Mouse (Mus musculus): ENCODE results near the gene Phf14. TPM values are rescaled to one million over a fixed set of nuclear protein-coding genes. Genes with fewer than 3 reads are reported as not detected.
A peak's percentile ranks its signal among the peaks of the same experiment; 100 is the strongest.
"Not testable (repeated sequence)": the region's sequence is repeated elsewhere in the genome, so short reads cannot be mapped to it uniquely, and the experiment has no call there.

Gene Phf14
- total RNA-seq, 2 experiments from 2014 or later: 71.1 to 72.7 TPM

DNA sequence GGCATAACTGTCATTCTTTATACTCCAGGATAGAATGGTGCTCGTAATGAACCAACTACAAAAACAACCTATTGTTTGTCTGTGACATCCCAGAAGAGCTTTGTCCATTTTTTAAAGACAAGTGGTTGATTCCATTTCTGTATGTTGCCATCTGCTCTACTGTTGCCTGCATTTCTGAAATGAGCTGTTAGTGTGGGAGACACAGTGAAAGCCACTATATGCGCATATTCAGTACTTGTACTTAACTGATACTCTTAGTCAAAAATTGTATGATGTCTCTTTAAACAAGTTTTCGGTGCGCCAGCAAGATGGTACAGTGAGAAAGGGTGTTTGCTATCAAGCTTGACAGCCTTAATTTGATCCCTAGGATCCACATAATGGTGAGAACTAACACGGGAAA lies 177.1 kb downstream of the Phf14 start:
- peak in 1 of 2 experiments; percentile 14 for DNase-seq (ENCODE audit: low spot score in 2 of 2)

GRCm38 (mm10) chr6:12089439-12089992 lies 181.9 kb downstream of the Phf14 start:
- DNase-seq (ENCODE audit: low spot score in 2 of 2): no peak

- no peak for DNase-seq (ENCODE audit: low spot score in 2 of 2)
Observed at GRCm38 (mm10) chr6:12095716-12096115, 188.1 kb downstream of the Phf14 start.

- no peak for DNase-seq (ENCODE audit: low spot score in 2 of 2)
Observed at GRCm38 (mm10) chr6:12097125-12097524, 189.5 kb downstream of the Phf14 start.

- DNase-seq (ENCODE audit: low spot score in 2 of 2): peak; percentile 24 to 45
Observed at GRCm38 (mm10) chr6:12105144-12105543, 197.5 kb downstream of the Phf14 start.

- DNase-seq (ENCODE audit: low spot score in 2 of 2): no peak
Observed at GRCm38 (mm10) chr6:12107326-12107725, 199.7 kb downstream of the Phf14 start.

DNA sequence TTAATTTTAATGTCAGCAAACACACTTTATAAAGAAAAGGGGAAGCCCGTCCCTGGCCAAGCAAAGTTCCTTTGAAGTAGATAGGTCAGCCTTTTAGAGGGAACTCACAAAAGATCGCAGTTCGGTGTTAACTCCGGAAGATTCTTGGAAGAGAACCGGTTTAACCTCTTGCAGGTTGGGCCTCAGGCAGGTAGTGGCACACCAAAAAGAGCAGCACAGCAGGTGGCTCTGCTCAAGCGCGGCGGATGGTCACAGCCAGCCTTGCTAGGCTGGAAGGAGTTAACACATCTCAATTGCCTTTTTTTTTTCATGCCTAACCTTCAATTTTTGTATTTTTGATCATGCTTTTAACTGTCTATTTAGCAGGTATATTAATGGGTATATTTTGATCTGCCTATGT lies 200.2 kb downstream of the Phf14 start:
- no peak for DNase-seq (ENCODE audit: low spot score in 2 of 2)

GRCm38 (mm10) chr6:12116926-12117818 lies 209.6 kb downstream of the Phf14 start:
- peak in 1 of 2 experiments; percentile 6 for DNase-seq (ENCODE audit: low spot score in 2 of 2)

- DNase-seq (ENCODE audit: low spot score in 2 of 2): no peak
Observed at GRCm38 (mm10) chr6:12117819-12118570, 210.4 kb downstream of the Phf14 start.

GRCm38 (mm10) chr6:12122759-12123158 lies 215.2 kb downstream of the Phf14 start:
- DNase-seq (ENCODE audit: low spot score in 2 of 2): no peak

GRCm38 (mm10) chr6:12125031-12125803 lies 217.6 kb downstream of the Phf14 start:
- DNase-seq (ENCODE audit: low spot score in 2 of 2): peak; percentile 63 to 64

GRCm38 (mm10) chr6:12126601-12127000 lies 219.0 kb downstream of the Phf14 start:
- DNase-seq (ENCODE audit: low spot score in 2 of 2): not testable (repeated sequence)

- DNase-seq (ENCODE audit: low spot score in 2 of 2): no peak
Observed at GRCm38 (mm10) chr6:12127287-12127686, 219.7 kb downstream of the Phf14 start.

Other genes with a start within 250 kb of the Phf14 start
- gene Ndufa4, start 312 bp upstream of the Phf14 start, total RNA-seq (2021): 100 to 1,000 TPM; 697 to 736 TPM

Data from left cerebral cortex, adult 18-20 months (tissue).